Mouse (Mus musculus) lung, embryonic 16.5 days (tissue): ENCODE results near the gene Nde1. TPM values are rescaled to one million over a fixed set of nuclear protein-coding genes. Genes with fewer than 3 reads are reported as not detected.
"Not testable (repeated sequence)": the region's sequence is repeated elsewhere in the genome, so short reads cannot be mapped to it uniquely, and the experiment has no call there.

Experiments used
- ATAC-seq: fragments of 200-750 bp; cut with Nextera tagmentation; 2 replicates; pipeline ENCODE4 v1.8.0; 2017; ENCODE audit warnings: low read depth, mild to moderate bottlenecking, moderate library complexity
- H3K27ac ChIP-seq: fragments of 300-500 bp; sonication (generic); 2 replicates; pipeline ENCODE4 v1.5.1; 2014; ENCODE audit warnings: mild to moderate bottlenecking, control low read depth, low read length
- H3K27me3 ChIP-seq: fragments of 300-500 bp; sonication (generic); 2 replicates; pipeline ENCODE4 v1.6.1; 2014; ENCODE audit warnings: low read depth, low read length, mixed read lengths; ENCODE audit not compliant: control insufficient read depth, insufficient read depth
- H3K36me3 ChIP-seq: fragments of 300-500 bp; sonication (generic); 2 replicates; pipeline ENCODE4 v1.6.1; 2014; ENCODE audit warnings: low read length; ENCODE audit not compliant: control insufficient read depth, insufficient read depth
- H3K4me1 ChIP-seq: fragments of 300-500 bp; sonication (generic); replicated peaks from 2 replicates; pipeline ENCODE4 v1.6.1; 2014; ENCODE audit warnings: low read length, mixed read lengths; ENCODE audit not compliant: control insufficient read depth, insufficient read depth
- H3K4me2 ChIP-seq: fragments of 300-500 bp; sonication (generic); 2 replicates; pipeline ENCODE4 v1.6.1; 2014; ENCODE audit warnings: low read depth, low read length, control low read depth
- H3K4me3 ChIP-seq: fragments of 300-500 bp; sonication (generic); 2 replicates; pipeline ENCODE4 v1.5.1; 2014; ENCODE audit warnings: mild to moderate bottlenecking, low read length, control low read depth
- H3K9ac ChIP-seq: fragments of 300-500 bp; sonication (generic); 2 replicates; pipeline ENCODE4 v1.6.1; 2014; ENCODE audit warnings: low read length, control low read depth
- H3K9me3 ChIP-seq: fragments of 300-500 bp; sonication (generic); 2 replicates; pipeline ENCODE4 v1.6.1; 2016; ENCODE audit warnings: low read length; ENCODE audit not compliant: control insufficient read depth
- WGBS: fragments of 180-500 bp; shearing (Covaris S2); extraction: QIAGEN DNeasy Blood & Tissue Kit; methylation state at CpG from one replicate; pipeline ENCODE4 v1.1.7; 2014; 5-methylcytosine and 5-hydroxymethylcytosine counted together
- polyA plus RNA-seq: library from polyadenylated mRNA; unstranded; fragments of >200 nt; fragmentation: Nextera tagmentation; extraction: Ambion mirVana; gene quantifications from 2 replicates; pipeline ENCODE4 v1.2.1, GENCODE M21; 2015

Gene Nde1
- polyA plus RNA-seq, 1 experiment from 2014 or later: 133 TPM

DNA sequence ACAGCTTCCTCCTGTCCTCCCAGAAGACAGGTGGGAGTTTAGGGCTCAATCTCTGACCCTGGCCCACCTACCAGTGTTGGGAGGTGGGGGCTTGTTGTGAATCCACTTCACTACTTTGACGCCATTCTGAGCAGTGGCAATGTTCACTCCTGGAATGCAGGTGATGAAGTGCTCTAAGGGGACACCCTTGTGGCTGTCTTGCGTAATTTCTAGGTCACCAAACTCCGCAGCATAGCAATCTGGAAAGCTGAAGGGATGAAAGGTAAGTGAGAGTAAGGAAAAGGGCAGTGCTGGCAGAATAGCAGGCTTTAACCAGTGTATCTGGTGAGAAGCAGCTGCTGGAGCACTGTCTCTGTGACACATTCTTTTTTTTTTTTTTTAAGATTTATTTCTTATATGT is 31.7 kb upstream of the Nde1 start:
- H3K4me3 ChIP-seq: no peak overlapping the region
- H3K9me3 ChIP-seq: no peaks in the 10 kb centered on the region
- no peak overlapping the region for H3K27ac ChIP-seq
- no peaks in the 10 kb centered on the region for H3K27me3 ChIP-seq
- peaks cover 35% of the 10 kb centered on the region for H3K36me3 ChIP-seq
- ATAC-seq: no peak
- 80% methylated on average over 3 of the region's 3 CpGs for WGBS
- H3K4me1 ChIP-seq: no peaks in the 10 kb centered on the region
- H3K4me2 ChIP-seq: no peak overlapping the region
- no peak overlapping the region for H3K9ac ChIP-seq

GRCm38 (mm10) chr16:14131838-14132237 is 31.2 kb upstream of the Nde1 start:
- Histone ChIP-seq H3K27ac (no peak overlapping the region), H3K4me2 (no peak overlapping the region), H3K4me3 (no peak overlapping the region), H3K27me3 (no peaks in the 10 kb centered on the region), H3K9ac (no peak overlapping the region), H3K36me3 (peaks cover 39% of the 10 kb centered on the region), H3K4me1 (no peaks in the 10 kb centered on the region), H3K9me3 (no peaks in the 10 kb centered on the region)
- WGBS: 83% methylated on average over 5 of the region's 5 CpGs
- ATAC-seq: no peak

DNA sequence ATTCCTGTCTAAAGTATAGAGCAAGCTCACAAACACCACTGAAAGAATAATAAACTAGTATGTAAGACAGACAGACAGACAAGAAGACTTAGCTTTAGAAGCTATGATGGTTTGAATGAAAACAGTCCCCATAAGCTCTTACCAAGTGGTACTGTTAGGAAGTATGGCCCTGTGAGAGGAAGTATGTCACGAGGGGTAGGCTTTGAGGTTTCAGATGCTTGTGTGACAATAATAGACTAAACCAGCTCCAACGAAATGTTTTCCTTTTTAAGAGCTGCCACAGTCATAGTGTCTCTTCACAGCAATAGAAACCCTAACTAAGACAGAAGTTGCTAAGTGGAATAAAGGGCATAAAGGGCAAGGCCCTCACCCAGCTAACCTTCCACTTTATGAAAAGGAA is 28.1 kb upstream of the Nde1 start:
- no peak for ATAC-seq
- 82% methylated on average over 2 of the region's 2 CpGs for WGBS
- Histone ChIP-seq H3K4me2 (no peak overlapping the region), H3K4me1 (no peaks in the 10 kb centered on the region), H3K9ac (no peak overlapping the region), H3K27ac (no peak overlapping the region), H3K27me3 (no peaks in the 10 kb centered on the region), H3K4me3 (no peak overlapping the region), H3K36me3 (peaks cover 39% of the 10 kb centered on the region), H3K9me3 (no peaks in the 10 kb centered on the region)

- ATAC-seq: no peak
- no peak overlapping the region for H3K4me2 ChIP-seq
Observed at GRCm38 (mm10) chr16:14137976-14138561, 25.0 kb upstream of the Nde1 start.

GRCm38 (mm10) chr16:14139106-14139505 is 24.0 kb upstream of the Nde1 start:
- H3K27ac ChIP-seq: no peak overlapping the region
- no peaks in the 10 kb centered on the region for H3K4me1 ChIP-seq
- no peak overlapping the region for H3K4me3 ChIP-seq
- H3K4me2 ChIP-seq: no peak overlapping the region
- H3K36me3 ChIP-seq: peaks cover 44% of the 10 kb centered on the region
- no peak for ATAC-seq
- no peak overlapping the region for H3K9ac ChIP-seq
- H3K9me3 ChIP-seq: no peaks in the 10 kb centered on the region
- no peaks in the 10 kb centered on the region for H3K27me3 ChIP-seq

More at GRCm38 (mm10) chr16:14137976-14138561, 25.0 kb upstream of the Nde1 start:
- no peaks in the 10 kb centered on the region for H3K27me3 ChIP-seq
- H3K27ac ChIP-seq: no peak overlapping the region
- no peak overlapping the region for H3K4me3 ChIP-seq
- 84% methylated on average over 1 of the region's 1 CpGs for WGBS
- no peak overlapping the region for H3K9ac ChIP-seq
- H3K36me3 ChIP-seq: peaks cover 41% of the 10 kb centered on the region
- no peaks in the 10 kb centered on the region for H3K9me3 ChIP-seq
- no peaks in the 10 kb centered on the region for H3K4me1 ChIP-seq

DNA sequence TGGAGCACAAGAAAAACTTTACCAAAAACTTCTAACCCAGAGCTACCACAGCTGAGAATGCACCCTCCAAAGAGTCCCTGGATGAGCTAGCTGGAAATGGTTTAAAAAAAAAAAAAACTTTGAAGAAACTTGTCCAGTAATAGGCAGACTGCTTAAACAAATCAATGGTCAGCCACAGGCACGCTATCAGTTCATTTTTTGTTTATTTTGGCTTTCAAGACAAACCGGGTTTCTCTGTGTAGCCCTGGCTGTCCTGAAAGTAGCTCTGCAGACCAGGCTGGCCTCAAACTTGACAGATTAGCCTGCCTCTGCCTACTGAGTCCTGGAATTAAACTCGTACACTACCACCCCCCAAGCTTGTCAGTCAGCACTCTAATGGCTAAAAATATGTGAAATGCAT is 19.8 kb upstream of the Nde1 start:
- H3K27me3 ChIP-seq: no peaks in the 10 kb centered on the region
- 45% methylated on average over 3 of the region's 3 CpGs for WGBS
- H3K36me3 ChIP-seq: peaks cover 56% of the 10 kb centered on the region
- H3K4me1 ChIP-seq: no peaks in the 10 kb centered on the region
- no peak overlapping the region for H3K4me3 ChIP-seq
- ATAC-seq: no peak
- H3K4me2 ChIP-seq: no peak overlapping the region
- no peak overlapping the region for H3K27ac ChIP-seq
- H3K9ac ChIP-seq: no peak overlapping the region
- H3K9me3 ChIP-seq: no peaks in the 10 kb centered on the region

DNA sequence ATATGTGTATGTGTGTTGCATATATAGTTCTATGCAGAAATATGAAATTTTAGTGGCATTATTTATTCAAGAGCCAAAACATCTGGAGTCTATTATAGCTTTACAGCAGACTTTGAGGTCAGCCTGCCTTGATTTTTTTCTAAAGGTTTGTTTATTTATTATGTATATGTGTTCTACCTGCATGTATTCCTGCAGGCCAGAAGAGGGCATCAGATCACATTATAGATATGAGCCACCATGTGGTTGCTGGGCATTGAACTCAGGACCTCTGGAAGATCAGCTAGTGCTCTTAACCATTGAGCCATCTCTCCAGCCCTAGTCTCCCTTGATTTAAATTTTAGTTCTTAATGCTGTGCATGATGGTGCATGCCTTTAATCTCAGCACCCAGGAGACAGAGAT is 15.4 kb upstream of the Nde1 start:
- Histone ChIP-seq H3K27me3 (no peaks in the 10 kb centered on the region), H3K27ac (no peak overlapping the region), H3K4me3 (no peak overlapping the region), H3K4me2 (no peak overlapping the region), H3K9me3 (no peaks in the 10 kb centered on the region), H3K36me3 (peaks cover 40% of the 10 kb centered on the region), H3K4me1 (no peaks in the 10 kb centered on the region), H3K9ac (no peak overlapping the region)
- ATAC-seq: no peak

DNA sequence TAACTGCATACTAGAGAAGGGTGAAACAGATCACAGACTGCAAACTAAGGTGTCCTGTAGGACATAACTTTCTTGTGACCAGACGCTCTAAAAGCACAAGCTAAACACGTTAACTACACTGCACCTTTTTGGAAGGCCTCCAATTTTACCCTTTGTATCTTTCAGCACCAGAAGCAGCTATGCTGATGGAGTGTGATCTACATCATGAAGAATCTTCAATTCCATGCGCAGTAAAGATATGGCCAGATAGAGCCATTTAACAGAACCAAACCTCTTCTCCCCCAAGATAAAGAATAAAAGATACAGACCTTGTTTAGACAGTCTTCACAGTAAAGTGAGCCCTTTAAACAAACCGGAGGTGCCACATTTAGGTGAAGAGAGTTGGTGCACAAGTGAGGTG is 11.4 kb upstream of the Nde1 start:
- Histone ChIP-seq H3K4me2 (no peak overlapping the region), H3K27ac (no peak overlapping the region), H3K9me3 (no peaks in the 10 kb centered on the region), H3K4me3 (no peak overlapping the region), H3K27me3 (no peaks in the 10 kb centered on the region), H3K36me3 (peaks cover 25% of the 10 kb centered on the region), H3K4me1 (no peaks in the 10 kb centered on the region), H3K9ac (no peak overlapping the region)
- ATAC-seq: no peak
- WGBS: 91% methylated on average over 4 of the region's 4 CpGs

GRCm38 (mm10) chr16:14155638-14156037 is 7.4 kb upstream of the Nde1 start:
- peaks cover 11% of the 10 kb centered on the region; the same call in 1 of the 2 replicates for H3K36me3 ChIP-seq
- not testable (repeated sequence) for H3K4me3 ChIP-seq, H3K9ac ChIP-seq, H3K27ac ChIP-seq, H3K27me3 ChIP-seq, ATAC-seq, H3K9me3 ChIP-seq, H3K4me2 ChIP-seq
- 79% methylated on average over 1 of the region's 2 CpGs for WGBS
- peaks cover 12% of the 10 kb centered on the region for H3K4me1 ChIP-seq

GRCm38 (mm10) chr16:14156312-14156711 is 6.8 kb upstream of the Nde1 start:
- no peak overlapping the region for H3K4me3 ChIP-seq
- H3K4me2 ChIP-seq: no peak overlapping the region
- ATAC-seq: no peak
- peaks cover 9% of the 10 kb centered on the region; the same call in 1 of the 2 replicates for H3K36me3 ChIP-seq
- H3K27ac ChIP-seq: no peak overlapping the region
- no peaks in the 10 kb centered on the region for H3K9me3 ChIP-seq
- H3K9ac ChIP-seq: no peak overlapping the region
- peaks cover 12% of the 10 kb centered on the region for H3K4me1 ChIP-seq
- WGBS: 93% methylated on average over 4 of the region's 6 CpGs
- no peaks in the 10 kb centered on the region for H3K27me3 ChIP-seq
